Mouse (Mus musculus): ENCODE results near the gene Pla2g1b.
"Not testable (repeated sequence)": the region's sequence is repeated elsewhere in the genome, so short reads cannot be mapped to it uniquely, and the experiment has no call there.

Pla2g1b gene

GRCm38 (mm10) chr5:115465642-115466420 lies at the start of gene Pla2g1b:
Gene Pla2g1b (plus strand): TSS chr5:115466262.
- DNase-seq: no peak

DNA sequence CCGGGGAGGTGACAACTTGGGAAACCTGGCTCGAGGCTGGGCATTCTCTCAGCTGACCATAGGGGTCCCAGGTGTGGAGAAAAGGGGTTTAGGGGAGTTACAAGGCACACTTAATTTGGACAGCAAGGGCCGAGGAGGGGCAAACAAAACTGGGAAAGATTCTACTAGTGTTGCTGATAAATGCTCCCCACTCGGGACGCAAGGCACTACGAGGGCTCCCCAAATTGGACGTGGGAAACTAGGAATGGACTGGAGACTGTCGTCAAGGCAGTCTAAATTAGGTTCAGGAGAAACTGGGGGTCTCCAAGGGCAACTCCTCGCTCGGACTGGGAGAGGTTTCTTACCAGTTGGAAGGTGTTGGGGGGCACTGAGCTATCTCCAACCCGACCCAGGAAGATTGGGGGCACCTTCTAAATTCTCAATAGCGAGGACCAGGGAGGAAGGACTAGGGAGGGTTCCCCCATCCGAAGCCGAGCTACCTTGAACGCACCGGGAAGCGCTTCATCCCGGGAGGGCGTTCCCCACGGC lies 37.2 kb upstream of the Pla2g1b start:
- DNase-seq: no peak

DNA sequence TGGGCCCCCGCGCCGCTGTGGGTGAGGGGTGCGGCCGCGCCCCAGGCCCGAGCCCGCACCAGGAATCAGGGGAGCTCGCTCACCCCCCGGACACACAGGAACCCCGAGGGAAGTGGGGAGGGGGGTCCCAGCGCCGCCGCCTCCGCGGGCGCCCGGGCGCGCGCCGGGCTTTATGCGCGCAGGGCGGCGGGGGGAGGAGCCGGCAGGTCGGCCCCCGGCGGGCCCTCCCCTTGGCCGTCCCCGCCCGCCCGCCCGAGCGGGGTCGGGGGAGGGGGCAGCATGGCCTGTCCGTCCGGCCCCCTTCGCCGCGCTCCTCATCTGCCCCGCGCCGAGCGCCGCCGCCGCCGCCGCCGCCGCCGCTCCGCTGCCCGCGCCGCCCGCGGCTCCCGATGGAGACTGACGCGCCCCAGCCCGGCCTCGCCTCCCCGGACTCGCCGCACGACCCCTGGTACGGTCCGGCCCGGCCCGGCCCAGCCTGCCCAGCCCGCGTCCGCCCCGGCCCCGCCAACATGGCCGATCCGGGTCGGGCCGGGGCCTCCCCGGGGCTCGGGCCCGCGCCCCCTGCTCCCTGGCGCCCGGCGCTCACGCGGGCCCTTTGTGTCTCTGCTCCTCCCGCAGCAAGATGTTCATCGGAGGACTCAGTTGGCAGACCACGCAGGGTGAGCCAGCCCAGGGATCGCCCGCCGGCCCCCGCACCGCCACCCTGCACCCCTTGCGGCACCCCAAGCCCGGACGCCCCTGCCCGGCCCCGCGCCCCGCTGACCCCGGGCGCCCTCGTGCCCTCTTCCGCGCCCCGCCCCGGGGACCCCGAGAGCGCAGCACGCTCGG lies 36.5 kb upstream of the Pla2g1b start, which contains the start of gene Msi1:
TSS of gene Msi1 (plus strand) at position 241 of the 828 bp plus-strand sequence.
- peak; percentile 88 for DNase-seq

DNA sequence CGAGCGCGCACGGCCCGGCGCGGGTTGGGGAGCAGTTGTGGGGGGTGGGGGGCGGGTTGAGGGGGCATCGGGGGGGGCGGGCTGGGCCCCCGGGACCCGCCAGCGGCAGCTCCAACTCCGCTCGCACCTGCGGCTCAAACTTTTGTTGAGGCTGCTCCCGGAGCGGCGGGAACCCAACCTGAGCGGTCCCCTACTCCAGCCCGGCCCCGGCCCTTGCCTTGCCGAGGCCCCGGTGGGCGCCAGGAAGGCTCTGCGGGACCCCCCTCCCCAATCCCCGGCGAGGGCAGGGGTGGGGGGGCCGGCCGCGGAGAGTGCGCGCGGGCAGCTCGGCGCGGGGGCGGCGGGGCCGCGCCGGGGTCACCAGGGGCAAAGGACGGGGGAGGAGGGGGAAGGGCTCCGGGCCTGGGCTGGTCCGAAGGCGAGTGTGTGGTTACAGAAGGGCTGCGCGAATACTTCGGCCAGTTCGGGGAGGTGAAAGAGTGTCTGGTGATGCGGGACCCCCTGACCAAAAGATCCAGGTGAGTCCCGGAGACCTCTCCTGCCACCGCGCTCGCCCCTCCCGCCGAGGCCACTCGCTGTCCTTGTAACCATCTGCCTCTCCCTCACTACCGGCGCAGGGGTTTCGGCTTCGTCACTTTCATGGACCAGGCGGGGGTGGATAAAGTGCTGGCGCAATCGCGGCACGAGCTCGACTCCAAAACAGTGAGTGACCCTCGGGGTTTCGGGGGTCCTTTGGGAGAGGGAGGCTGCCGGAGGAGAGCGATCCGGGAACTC lies 35.7 kb upstream of the Pla2g1b start:
- DNase-seq: peak; percentile 50

DNA sequence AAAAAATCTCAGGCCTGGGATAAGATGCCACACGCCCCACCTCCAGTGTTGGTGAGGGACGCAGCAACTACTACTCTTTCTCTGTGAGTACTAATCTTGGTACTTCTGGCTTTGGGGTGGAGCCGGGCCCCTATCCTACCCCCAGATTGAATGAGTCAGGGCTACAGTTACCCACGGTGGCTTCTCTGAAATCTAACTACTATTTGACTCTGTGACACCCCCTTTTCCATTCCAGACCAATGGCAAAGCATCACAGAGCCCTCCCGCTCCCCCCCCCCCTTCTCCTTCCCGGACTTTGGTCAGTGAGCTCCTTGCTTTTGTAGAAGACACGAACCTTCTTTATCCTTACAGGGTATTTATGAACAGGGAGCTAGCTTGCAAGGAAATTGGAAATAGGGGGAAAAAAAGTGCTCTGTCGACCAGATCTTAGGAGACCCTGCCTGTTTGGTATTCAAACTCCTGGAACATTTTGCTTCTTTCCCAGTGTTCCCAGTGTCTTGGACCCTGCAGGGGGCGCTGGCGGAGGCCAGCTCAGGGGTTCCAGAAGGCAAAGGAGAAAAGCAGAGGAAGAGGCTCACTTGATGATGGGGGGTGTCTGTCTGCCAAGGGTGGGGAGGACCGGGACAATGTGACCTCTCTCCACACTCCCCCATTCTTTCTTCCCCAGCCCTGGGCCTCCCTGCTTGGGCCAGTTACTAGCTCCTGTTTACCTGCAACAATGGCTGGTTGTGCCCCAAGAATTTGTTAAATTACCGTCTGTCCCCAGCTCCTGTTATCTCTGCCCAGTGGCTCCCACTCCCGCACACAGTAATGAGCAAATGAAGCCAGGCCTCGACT lies 34.8 kb upstream of the Pla2g1b start:
- peak; percentile 84 for DNase-seq

DNA sequence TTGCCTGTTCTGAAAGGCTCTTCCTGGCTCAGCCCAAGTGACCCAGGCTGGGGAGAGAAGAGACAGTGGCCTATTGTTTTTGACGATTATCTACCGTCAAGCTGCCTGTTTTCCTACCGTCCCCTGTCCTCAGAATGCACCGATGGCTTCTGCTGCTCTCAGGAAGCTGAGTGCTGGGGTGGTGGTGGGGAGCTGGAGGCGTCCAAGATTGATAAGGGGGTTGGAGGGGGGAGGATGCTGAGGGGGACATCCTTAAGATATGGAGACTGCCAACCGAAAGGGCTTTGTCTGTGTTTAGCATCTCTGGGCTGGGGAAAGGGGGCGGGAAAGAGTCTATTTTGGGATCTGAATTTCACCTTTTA lies 34.2 kb upstream of the Pla2g1b start:
- DNase-seq: no peak

DNA sequence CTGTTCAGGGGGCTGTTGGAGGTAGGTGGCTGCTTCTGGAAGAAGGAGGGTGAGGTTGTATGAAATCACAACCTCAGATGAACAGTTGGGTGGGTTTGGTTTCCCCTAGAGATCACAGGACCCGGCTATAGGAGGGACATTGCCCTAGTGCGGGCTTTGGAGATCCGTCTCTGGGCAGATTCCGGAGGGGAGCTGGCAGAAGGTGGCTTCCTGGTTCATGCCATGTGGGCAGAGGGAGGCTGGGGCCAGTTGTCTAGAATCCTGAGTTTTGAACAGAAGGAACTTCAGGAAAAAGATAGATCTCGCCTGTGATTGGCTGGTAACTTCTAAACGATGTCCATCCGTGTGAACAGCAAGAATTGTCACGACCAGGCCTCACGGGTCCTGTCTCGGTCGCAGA lies 33.7 kb upstream of the Pla2g1b start:
- no peak for DNase-seq

DNA sequence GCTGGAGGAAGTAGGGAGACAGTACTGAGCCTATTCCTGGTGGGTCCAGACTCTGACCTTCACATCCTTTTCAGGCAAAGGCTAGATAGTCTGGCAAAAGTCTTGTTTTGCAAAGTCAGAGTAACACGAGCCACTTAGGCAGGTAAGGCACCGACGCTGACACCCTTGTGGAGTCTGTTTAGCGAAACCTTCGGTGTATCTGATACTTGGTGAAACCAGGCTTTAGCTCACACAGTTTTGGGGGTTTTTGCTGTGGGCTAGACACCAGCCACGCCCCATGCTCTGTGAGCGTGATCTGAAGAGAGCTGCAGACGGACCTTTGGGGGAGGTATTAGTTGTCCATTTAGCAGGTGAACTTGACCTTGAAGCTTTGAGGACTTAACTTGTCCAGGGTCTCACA lies 32.9 kb upstream of the Pla2g1b start:
- DNase-seq: no peak

GRCm38 (mm10) chr5:115434280-115434852 lies 31.7 kb upstream of the Pla2g1b start:
- no peak for DNase-seq

DNA sequence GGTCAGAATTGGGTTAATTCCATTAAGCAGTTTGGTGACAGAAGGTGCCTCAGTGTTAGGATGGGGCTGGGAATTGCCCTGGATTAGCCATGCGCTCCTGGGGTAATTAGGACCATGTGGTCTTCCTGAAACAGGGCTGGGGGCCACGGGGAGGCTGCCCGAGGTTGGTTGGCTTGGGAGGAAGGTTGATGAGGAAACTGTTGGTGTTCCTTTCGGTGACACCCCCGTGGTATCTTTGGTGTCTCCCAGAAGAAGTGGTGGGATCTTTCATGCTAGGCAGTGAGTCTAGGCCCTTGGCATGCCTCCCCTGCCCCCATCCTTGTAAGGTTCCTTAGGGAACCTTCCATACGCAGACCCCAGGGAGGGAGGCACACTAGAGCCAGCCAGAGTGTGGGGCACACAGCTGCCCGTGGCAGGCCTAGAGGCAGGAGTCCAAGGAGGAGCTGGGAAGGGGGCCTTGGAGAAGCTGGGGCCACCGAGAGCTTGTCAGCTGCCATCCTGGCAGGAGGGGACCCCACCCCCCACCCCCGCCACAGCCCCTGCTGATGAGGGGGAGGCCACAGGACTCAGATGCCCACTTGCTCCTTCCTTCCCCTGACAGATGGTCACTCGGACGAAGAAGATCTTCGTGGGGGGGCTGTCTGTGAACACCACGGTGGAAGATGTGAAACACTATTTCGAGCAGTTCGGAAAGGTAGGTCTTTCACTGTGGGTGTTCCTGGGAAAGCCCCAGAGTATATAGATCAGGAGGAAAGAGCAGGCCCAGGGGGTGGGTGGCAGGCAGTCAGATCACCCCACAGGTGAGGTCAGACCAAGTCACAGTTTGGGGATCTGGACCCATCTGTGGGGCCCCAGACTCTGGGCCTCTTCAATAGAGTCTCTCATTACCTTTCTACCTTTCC lies 31.0 kb upstream of the Pla2g1b start:
- DNase-seq: peak; percentile 57

DNA sequence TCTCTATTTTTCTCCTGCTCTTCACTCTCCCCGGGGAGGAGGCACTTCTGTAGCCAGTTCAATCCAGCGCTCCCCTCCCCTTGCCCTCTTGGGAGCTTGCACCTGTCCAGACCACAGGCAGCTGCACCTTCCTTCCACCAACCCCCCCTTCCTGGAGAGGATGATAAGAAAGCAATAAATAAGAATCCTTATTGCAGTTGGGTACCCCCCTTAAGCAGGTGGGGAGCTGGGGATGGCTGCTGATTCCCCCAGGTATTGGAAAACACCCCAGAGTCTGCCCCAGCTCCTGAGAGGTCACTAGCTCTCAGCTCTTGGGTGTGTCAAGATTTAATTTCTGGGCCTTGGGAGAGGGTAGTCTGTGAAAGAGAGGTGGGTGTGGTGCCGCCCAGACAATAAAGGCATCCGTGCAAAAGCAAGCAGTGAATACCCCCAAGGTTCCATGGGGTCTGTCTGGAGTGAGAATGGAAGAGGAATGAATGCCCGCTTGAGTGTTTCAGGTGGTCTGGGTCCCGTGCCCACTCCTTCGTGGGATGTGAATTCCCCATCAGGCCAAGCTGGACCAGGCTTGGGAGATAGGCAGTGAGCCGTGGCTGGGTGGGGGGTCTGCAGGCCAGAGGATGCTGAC lies 30.2 kb upstream of the Pla2g1b start:
- no peak for DNase-seq

DNA sequence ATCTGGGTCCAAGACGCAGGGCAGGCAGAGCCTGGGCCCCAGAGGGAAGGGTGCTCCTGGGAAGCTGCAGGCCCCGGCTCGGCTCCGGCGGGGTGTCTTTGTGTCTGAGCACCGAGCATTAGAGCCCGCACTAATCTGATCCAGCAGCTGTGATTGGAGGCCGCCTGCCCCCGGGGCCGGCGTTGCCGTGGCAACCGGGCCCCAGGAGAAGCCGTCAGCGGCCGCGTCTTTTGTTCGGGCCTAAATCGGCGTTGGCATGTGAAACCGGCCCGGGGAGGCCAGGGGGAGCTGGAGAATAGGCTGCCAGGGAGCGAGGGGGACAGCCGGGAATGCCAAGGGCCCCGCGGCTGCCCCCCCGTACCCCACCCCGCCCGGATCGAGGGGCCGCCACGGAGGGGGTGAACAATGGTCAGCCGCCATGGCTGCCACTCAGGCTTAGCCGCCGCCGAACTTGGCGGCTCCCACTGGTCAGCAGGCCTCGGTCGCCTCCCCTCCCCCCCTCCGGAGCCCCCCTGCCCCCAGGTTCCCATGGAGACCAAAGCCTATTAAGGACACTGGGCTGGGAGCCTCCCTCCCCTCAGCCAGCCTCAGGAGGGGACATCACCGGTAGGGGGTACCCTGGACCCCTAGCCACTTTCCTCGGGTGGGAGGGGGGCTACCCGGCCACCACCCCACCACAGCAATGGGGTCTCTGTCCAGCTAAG lies 29.5 kb upstream of the Pla2g1b start:
- DNase-seq: peak; percentile 98

DNA sequence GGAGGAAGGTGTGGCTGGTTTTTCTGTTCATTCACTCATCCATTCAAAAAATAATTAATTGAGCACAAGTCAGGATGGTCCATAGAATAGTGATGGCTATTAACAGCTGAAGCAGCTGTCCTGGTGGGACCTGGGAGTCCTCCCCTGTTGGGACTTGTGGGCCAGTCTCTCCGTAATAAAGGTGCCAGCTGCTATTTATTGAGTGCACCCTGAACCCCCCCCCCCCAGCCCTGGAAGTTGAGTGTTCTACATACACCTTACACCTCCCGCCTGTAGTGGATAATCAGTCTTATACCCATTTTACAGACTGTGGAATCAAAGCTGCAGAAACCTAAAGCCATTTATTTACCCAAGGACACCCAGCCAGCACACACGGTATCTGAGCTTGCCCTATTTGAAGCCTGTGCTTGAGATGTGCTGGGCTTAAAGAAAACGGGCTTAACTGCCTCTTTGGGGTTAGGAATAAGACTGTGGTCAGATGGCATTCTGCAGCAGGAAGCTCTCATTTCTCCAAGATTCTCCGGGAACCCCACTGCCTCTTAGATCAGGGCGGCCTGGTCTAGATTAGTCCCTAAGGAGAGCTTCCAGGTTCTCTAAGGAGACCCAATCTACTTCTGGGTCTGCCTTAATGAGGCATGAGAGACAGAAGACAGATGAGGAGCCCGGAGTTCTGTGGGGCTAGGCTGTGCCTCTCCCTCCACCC lies 28.7 kb upstream of the Pla2g1b start:
- DNase-seq: no peak

GRCm38 (mm10) chr5:115437945-115438315 lies 28.1 kb upstream of the Pla2g1b start:
- DNase-seq: peak; percentile 77

- no peak for DNase-seq
Observed at GRCm38 (mm10) chr5:115438667-115439066, 27.4 kb upstream of the Pla2g1b start.

GRCm38 (mm10) chr5:115441205-115441849 lies 24.7 kb upstream of the Pla2g1b start:
- DNase-seq: peak; percentile 84

DNA sequence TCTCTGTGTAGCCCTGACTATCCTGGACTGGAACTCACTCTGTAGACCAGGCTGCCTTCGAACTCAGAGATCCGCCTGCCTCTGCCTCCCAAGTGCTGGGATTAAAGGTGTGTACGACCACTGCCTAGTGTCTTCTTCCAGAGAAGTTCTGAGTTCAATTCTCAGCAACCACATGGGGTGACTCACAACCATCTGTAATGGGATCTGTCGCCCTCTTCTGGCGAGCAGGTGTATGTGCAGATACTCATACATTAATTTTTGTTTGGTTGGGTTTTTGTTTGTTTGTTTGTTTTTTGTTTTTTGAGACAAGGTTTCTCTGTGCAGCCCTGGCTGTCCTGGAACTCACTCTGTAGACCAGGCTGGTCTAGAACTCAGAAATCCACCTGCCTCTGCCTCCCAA lies 23.4 kb upstream of the Pla2g1b start:
- not testable (repeated sequence) for DNase-seq

GRCm38 (mm10) chr5:115444130-115444529 lies 21.9 kb upstream of the Pla2g1b start:
- DNase-seq: no peak
